In genomic region chr11:110985949-110986348, GRCm38 (mm10) we compare ENCODE assay signal across 12 mouse cellular contexts. TPM values are rescaled to one million over a fixed set of nuclear protein-coding genes. Genes with fewer than 3 reads are reported as not detected.
DNase-seq lines count a peak whose midpoint lies in the region; ATAC-seq and TF ChIP-seq lines count a peak whose summit lies in the region.
"Had no signal": no experiment of that assay in that cellular context is flagged by ENCODE, and none has a peak within 500 bp of the region (broad histone marks: within the 10 kb centered on the region; RNA-seq: fewer than 3 reads in every experiment).

No protein-coding gene starts in this region.

- no peaks in the 10 kb centered on the region for H3K9me3 ChIP-seq in limb, embryonic 11.5 days (ENCODE audit: control insufficient read depth, low read length)
- H3K9me3 ChIP-seq in limb, embryonic 10.5 days (replicated peaks): no peaks in the 10 kb centered on the region
- no peaks in the 10 kb centered on the region for H3K9me3 ChIP-seq in ES-E14 (ENCODE audit: control insufficient read depth, insufficient read depth, low read depth, low read length)
- H3K9me3 ChIP-seq in kidney, postnatal 0 days (replicated peaks; ENCODE audit: low read length): no peaks in the 10 kb centered on the region
- H3K9me3 ChIP-seq: embryonic facial prominence, embryonic 13.5 days; heart, embryonic 12.5 days; limb, embryonic 12.5 days had no signal

- TF ChIP-seq CTCF in kidney, postnatal 0 days (IDR thresholded peaks at IDR 0.05; ENCODE audit: low read depth): no peak

- peak; percentile 31; the same call in 1 of the 2 replicates for ATAC-seq in limb, embryonic 11.5 days (ENCODE audit: insufficient number of reproducible peaks, low FRiP score, low TSS enrichment, low read depth)
- ATAC-seq in kidney, postnatal 0 days (replicated peaks; ENCODE audit: low FRiP score, low read depth): peak; percentile 91
- ATAC-seq: inflammation-experienced regulatory T-cells, adult 6 months had no signal

- H3K9ac ChIP-seq in limb, embryonic 11.5 days (ENCODE audit: low read length): no peak overlapping the region
- no peak overlapping the region for H3K9ac ChIP-seq in ES-E14 (ENCODE audit: insufficient read depth, low read depth, low read length, poor library complexity, severe bottlenecking)
- H3K9ac ChIP-seq in kidney, postnatal 0 days (ENCODE audit: low read depth, low read length): no peak overlapping the region
- H3K9ac ChIP-seq: embryonic facial prominence, embryonic 13.5 days; heart, embryonic 12.5 days; limb, embryonic 12.5 days had no signal

- intact Hi-C loops in left cerebral cortex, postnatal 14 days (cut with DNase I): no loop called here

- no peak overlapping the region for H3K4me2 ChIP-seq in limb, embryonic 11.5 days (ENCODE audit: low read depth, severe bottlenecking)
- H3K4me2 ChIP-seq in kidney, postnatal 0 days (ENCODE audit: low read length): no peak overlapping the region
- H3K4me2 ChIP-seq: embryonic facial prominence, embryonic 13.5 days; heart, embryonic 12.5 days; limb, embryonic 12.5 days had no signal

- H3K27me3 ChIP-seq in limb, embryonic 11.5 days (ENCODE audit: control insufficient read depth, insufficient read depth, low read length): no peaks in the 10 kb centered on the region
- H3K27me3 ChIP-seq in limb, embryonic 10.5 days (ENCODE audit: low read depth, poor library complexity, severe bottlenecking): no peaks in the 10 kb centered on the region
- no peaks in the 10 kb centered on the region for H3K27me3 ChIP-seq in kidney, postnatal 0 days (ENCODE audit: insufficient read depth, low read length)
- H3K27me3 ChIP-seq: embryonic facial prominence, embryonic 13.5 days; heart, embryonic 12.5 days; limb, embryonic 12.5 days had no signal

- 53% methylated on average over 3 of the region's 3 CpGs for WGBS in limb, embryonic 11.5 days
- WGBS in limb, embryonic 10.5 days: 54% methylated on average over 3 of the region's 3 CpGs
- 36% methylated on average over 3 of the region's 3 CpGs for WGBS in kidney, postnatal 0 days

- no peaks in the 10 kb centered on the region for H3K4me1 ChIP-seq in limb, embryonic 11.5 days (ENCODE audit: control insufficient read depth, insufficient read depth, low read length)
- peaks cover 6% of the 10 kb centered on the region; the same call in 1 of the 2 replicates for H3K4me1 ChIP-seq in limb, embryonic 10.5 days
- no peaks in the 10 kb centered on the region for H3K4me1 ChIP-seq in ES-E14 (ENCODE audit: control insufficient read depth in 2 of 2, insufficient read depth in 2 of 2, low read length in 2 of 2, poor library complexity in 1 of 2)
- H3K4me1 ChIP-seq in kidney, postnatal 0 days (replicated peaks; ENCODE audit: insufficient read depth, low read length): peaks cover 6% of the 10 kb centered on the region; the same call in 1 of the 2 replicates
- H3K4me1 ChIP-seq: embryonic facial prominence, embryonic 13.5 days; limb, embryonic 12.5 days had no signal

- H3K36me3 ChIP-seq in limb, embryonic 11.5 days (ENCODE audit: control insufficient read depth, insufficient read depth, low read length): no peaks in the 10 kb centered on the region
- H3K36me3 ChIP-seq in limb, embryonic 10.5 days: no peaks in the 10 kb centered on the region
- no peaks in the 10 kb centered on the region for H3K36me3 ChIP-seq in ES-E14 (ENCODE audit: control insufficient read depth, insufficient read depth, low read length, poor library complexity, severe bottlenecking)
- no peaks in the 10 kb centered on the region for H3K36me3 ChIP-seq in kidney, postnatal 0 days (ENCODE audit: insufficient read depth, low read length)
- H3K36me3 ChIP-seq: embryonic facial prominence, embryonic 13.5 days; heart, embryonic 12.5 days; limb, embryonic 12.5 days had no signal

- no peak overlapping the region for H3K4me3 ChIP-seq in limb, embryonic 11.5 days (ENCODE audit: low read depth, low read length)
- no peak overlapping the region for H3K4me3 ChIP-seq in limb, embryonic 10.5 days
- H3K4me3 ChIP-seq in ES-E14 (ENCODE audit: insufficient read depth in 1 of 2, low read depth in 1 of 2, low read length in 2 of 2, poor library complexity in 1 of 2, severe bottlenecking in 1 of 2): no peak overlapping the region
- H3K4me3 ChIP-seq in kidney, postnatal 0 days (replicated peaks; ENCODE audit: low read depth, low read length): no peak overlapping the region
- H3K4me3 ChIP-seq: embryonic facial prominence, embryonic 13.5 days; heart, embryonic 12.5 days; limb, embryonic 12.5 days had no signal

- in situ Hi-C loops in ES-E14 (cut with MboI; ENCODE audit: low sequenced_read_pairs in 2 of 2, unreplicated experiment in 2 of 2): no loop called here

- DNase-seq in limb, embryonic 11.5 days (ENCODE audit: low spot score): no peak
- DNase-seq in limb, embryonic 10.5 days (ENCODE audit: low spot score): no peak
- DNase-seq in ES-E14 (ENCODE audit: low read depth, low spot score) (peak; percentile 9), adipocyte (ENCODE audit: low spot score) (peak; percentile 30)
- DNase-seq in kidney, postnatal 0 days (ENCODE audit: low spot score): peak; percentile 24
- DNase-seq in layer of hippocampus, postnatal 25 days (ENCODE audit: extremely low spot score in 1 of 2, low spot score in 1 of 2): no peak
- DNase-seq in left cerebral cortex, postnatal 14 days (ENCODE audit: low spot score in 2 of 2): no peak

- no peak overlapping the region for H3K27ac ChIP-seq in limb, embryonic 11.5 days (replicated peaks; ENCODE audit: low read depth, low read length)
- no peak overlapping the region for H3K27ac ChIP-seq in limb, embryonic 10.5 days
- no peak overlapping the region for H3K27ac ChIP-seq in ES-E14 (ENCODE audit: insufficient read depth, low read depth, low read length, poor library complexity, severe bottlenecking)
- H3K27ac ChIP-seq in kidney, postnatal 0 days: peak overlapping the region; percentile 43
- H3K27ac ChIP-seq: embryonic facial prominence, embryonic 13.5 days; limb, embryonic 12.5 days; macrophage had no signal

TF ChIP-seq in ES-E14, 5 proteins besides CTCF, POLR2A, EP300 and RAD21:
- TF ChIP-seq ZNF384 (IDR thresholded peaks at IDR 0.05; ENCODE audit: low read depth, low read length) (no peak), ZC3H11A (IDR thresholded peaks at IDR 0.05; ENCODE audit: borderline replicate concordance, low read depth, low read length) (no peak)

RNA-seq across cellular contexts. Expression of gene Kcnj16, which starts 18.1 kb away (rescaled TPM):
- polyA plus RNA-seq in limb, embryonic 11.5 days (2014; fragmentation: Nextera tagmentation; extraction: Ambion mirVana): 0.15 TPM in 1 of 2 replicates, not detected in the other
- not detected in 2 replicates for polyA plus RNA-seq in limb, embryonic 10.5 days (2016; fragmentation: Nextera tagmentation; extraction: Ambion mirVana)
- 0.42 TPM in 1 of 2 replicates, not detected in the other for total RNA-seq in ES-E14 (2012; rRNA removed)
- polyA plus RNA-seq in kidney, postnatal 0 days (2015; fragmentation: Nextera tagmentation; extraction: Ambion mirVana): 18.8 and 21.4 TPM in 2 replicates
- 10 to 100 TPM; 16.9 to 18.4 TPM for total RNA-seq in layer of hippocampus, postnatal 25 days (2021)
- 10 to 100 TPM; 21.6 to 24.8 TPM for total RNA-seq in left cerebral cortex, postnatal 14 days (2021)
- polyA plus RNA-seq: embryonic facial prominence, embryonic 13.5 days; heart, embryonic 12.5 days; inflammation-experienced regulatory T-cells, adult 6 months; limb, embryonic 12.5 days had no signal

Comparison
In these comparisons a context has a peak if more than half of its experiments do, and no peak if none do; other contexts are left out.
1. DNase-seq: peak in ES-E14 (single experiment), adipocyte (single experiment) and kidney, postnatal 0 days (single experiment); none in limb, embryonic 11.5 days (single experiment), limb, embryonic 10.5 days (single experiment), layer of hippocampus, postnatal 25 days (0 of 2) and left cerebral cortex, postnatal 14 days (0 of 2).
2. RNA of gene Kcnj16, which starts 18.1 kb away (total RNA-seq): 21.6 to 24.8 TPM in left cerebral cortex, postnatal 14 days and 16.9 to 18.4 TPM in layer of hippocampus, postnatal 25 days; 0.42 TPM in ES-E14; every median in the first group is over 10 times any median in the second.